16 mouse cellular contexts compared by ENCODE assay signal in the genomic region with DNA sequence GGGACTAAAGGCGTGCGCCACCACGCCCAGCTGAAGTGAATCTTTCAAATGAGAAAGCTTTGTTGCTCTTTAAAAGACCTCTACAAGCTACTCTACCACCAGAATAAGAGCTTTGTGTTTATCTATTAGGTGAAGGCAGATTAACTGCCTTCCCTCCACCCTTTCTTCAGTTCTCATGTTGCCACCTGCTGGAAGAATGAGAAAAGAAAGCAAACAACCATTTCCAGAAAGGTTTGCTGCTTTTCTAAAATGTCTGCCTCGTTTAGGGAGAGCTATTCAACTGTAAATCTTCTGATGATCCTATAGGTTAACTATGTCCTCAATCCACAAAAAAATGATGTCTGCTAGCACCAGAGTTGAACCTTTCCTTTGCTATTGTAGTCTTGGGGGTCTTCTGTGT. TPM values are rescaled to one million over a fixed set of nuclear protein-coding genes. Genes with fewer than 3 reads are reported as not detected.
DNase-seq lines count a peak whose midpoint lies in the region; ATAC-seq and TF ChIP-seq lines count a peak whose summit lies in the region.
"Had no signal": no experiment of that assay in that cellular context is flagged by ENCODE, and none has a peak within 500 bp of the region (broad histone marks: within the 10 kb centered on the region; RNA-seq: fewer than 3 reads in every experiment).

No protein-coding gene starts in this region.

- no peak overlapping the region for H3K4me2 ChIP-seq in hindbrain, postnatal 0 days (ENCODE audit: low read depth, low read length)
- H3K4me2 ChIP-seq in hindbrain, embryonic 11.5 days (replicated peaks; ENCODE audit: low read depth, low read length): no peak overlapping the region
- H3K4me2 ChIP-seq in lung, postnatal 0 days (replicated peaks; ENCODE audit: low read depth, low read length): no peak overlapping the region
- H3K4me2 ChIP-seq in liver, postnatal 0 days (ENCODE audit: low read depth, low read length): no peak overlapping the region

- H3K4me3 ChIP-seq in hindbrain, postnatal 0 days (ENCODE audit: low read length): no peak overlapping the region
- H3K4me3 ChIP-seq in hindbrain, embryonic 11.5 days (ENCODE audit: low read depth, low read length): no peak overlapping the region
- no peak overlapping the region for H3K4me3 ChIP-seq in lung, postnatal 0 days (ENCODE audit: low read depth, low read length)
- no peak overlapping the region for H3K4me3 ChIP-seq in liver, postnatal 0 days (ENCODE audit: low read depth, low read length)
- H3K4me3 ChIP-seq: limb, embryonic 10.5 days had no signal

- no peak overlapping the region for H3K27ac ChIP-seq in hindbrain, postnatal 0 days
- H3K27ac ChIP-seq in hindbrain, embryonic 11.5 days (ENCODE audit: low read depth, low read length): no peak overlapping the region
- no peak overlapping the region for H3K27ac ChIP-seq in lung, postnatal 0 days (ENCODE audit: low read length)
- no peak overlapping the region for H3K27ac ChIP-seq in liver, postnatal 0 days (ENCODE audit: low read depth)
- H3K27ac ChIP-seq: limb, embryonic 10.5 days had no signal

- peaks cover 58% of the 10 kb centered on the region for H3K36me3 ChIP-seq in hindbrain, postnatal 0 days (ENCODE audit: insufficient read depth, low read length)
- peaks cover 17% of the 10 kb centered on the region for H3K36me3 ChIP-seq in hindbrain, embryonic 11.5 days (ENCODE audit: control insufficient read depth, insufficient read depth, low read length)
- H3K36me3 ChIP-seq in lung, postnatal 0 days (ENCODE audit: insufficient read depth, low read length): peaks cover 24% of the 10 kb centered on the region; the same call in 1 of the 2 replicates
- peaks cover 60% of the 10 kb centered on the region for H3K36me3 ChIP-seq in liver, postnatal 0 days (replicated peaks; ENCODE audit: insufficient read depth, low read length)

- WGBS in hindbrain, postnatal 0 days: 74% methylated on average over 4 of the region's 4 CpGs
- WGBS in hindbrain, embryonic 11.5 days: 78% methylated on average over 4 of the region's 4 CpGs
- WGBS in lung, postnatal 0 days: 70% methylated on average over 4 of the region's 4 CpGs
- 81% methylated on average over 4 of the region's 4 CpGs for WGBS in liver, postnatal 0 days (ENCODE audit: insufficient replicate concordance)

- peak; percentile 39 for DNase-seq in hindbrain, postnatal 0 days (ENCODE audit: low spot score)
- no peak for DNase-seq in hindbrain, embryonic 11.5 days (ENCODE audit: low spot score)
- no peak for DNase-seq in lung, postnatal 0 days (ENCODE audit: low spot score)
- no peak for DNase-seq in lung, postnatal 14 days
- DNase-seq in ES-CJ7 (ENCODE audit: low read depth, low spot score): peak; percentile 88
- DNase-seq in liver, postnatal 0 days: no peak
- DNase-seq in frontal cortex, postnatal 10 days (ENCODE audit: low spot score in 2 of 2): no peak
- no peak for DNase-seq in left cerebral cortex, postnatal 14 days (ENCODE audit: low spot score in 2 of 2)
- DNase-seq: cerebellum, adult 9-11 months; embryo, embryonic 11 days; gastrocnemius, postnatal 14 days; kidney, postnatal 36 days; thymus, adult 2 months had no signal

- H3K27me3 ChIP-seq in hindbrain, postnatal 0 days (ENCODE audit: insufficient read depth, low read length): no peaks in the 10 kb centered on the region
- H3K27me3 ChIP-seq in hindbrain, embryonic 11.5 days (ENCODE audit: control insufficient read depth, insufficient read depth, low read length): no peaks in the 10 kb centered on the region
- no peaks in the 10 kb centered on the region for H3K27me3 ChIP-seq in lung, postnatal 0 days (replicated peaks; ENCODE audit: insufficient read depth, low read length)
- H3K27me3 ChIP-seq in liver, postnatal 0 days (ENCODE audit: insufficient read depth, low read length): no peaks in the 10 kb centered on the region

- no peaks in the 10 kb centered on the region for H3K4me1 ChIP-seq in hindbrain, postnatal 0 days (ENCODE audit: insufficient read depth, low read length)
- H3K4me1 ChIP-seq in hindbrain, embryonic 11.5 days (replicated peaks; ENCODE audit: control insufficient read depth, insufficient read depth, low read length): no peaks in the 10 kb centered on the region
- H3K4me1 ChIP-seq in lung, postnatal 0 days (ENCODE audit: insufficient read depth, low read depth, low read length): no peaks in the 10 kb centered on the region
- peaks cover 1% of the 10 kb centered on the region; the same call in 1 of the 2 replicates for H3K4me1 ChIP-seq in liver, postnatal 0 days (ENCODE audit: insufficient read depth)
- H3K4me1 ChIP-seq: limb, embryonic 10.5 days had no signal

- no peak overlapping the region for H3K9ac ChIP-seq in hindbrain, postnatal 0 days (replicated peaks; ENCODE audit: low read length)
- H3K9ac ChIP-seq in hindbrain, embryonic 11.5 days (ENCODE audit: low read depth, low read length): no peak overlapping the region
- no peak overlapping the region for H3K9ac ChIP-seq in lung, postnatal 0 days (replicated peaks; ENCODE audit: low read depth)
- H3K9ac ChIP-seq in liver, postnatal 0 days (replicated peaks): no peak overlapping the region

- intact Hi-C loops in left cerebral cortex, postnatal 14 days (cut with DNase I): no loop called here

- no peak for TF ChIP-seq EP300 in lung, postnatal 0 days (IDR thresholded peaks at IDR 0.05)
- no peak for TF ChIP-seq EP300 in liver, postnatal 0 days (IDR thresholded peaks at IDR 0.05; ENCODE audit: low read depth)

- ATAC-seq in hindbrain, postnatal 0 days: no peak; the same call in 1 of the 2 replicates
- ATAC-seq in hindbrain, embryonic 11.5 days (ENCODE audit: low FRiP score): no peak
- no peak for ATAC-seq in lung, postnatal 0 days
- no peak for ATAC-seq in liver, postnatal 0 days
- ATAC-seq: forebrain, embryonic 16.5 days; inflammation-experienced regulatory T-cells, adult 6 months had no signal

- no peaks in the 10 kb centered on the region for H3K9me3 ChIP-seq in hindbrain, postnatal 0 days (ENCODE audit: low read length)
- no peaks in the 10 kb centered on the region for H3K9me3 ChIP-seq in hindbrain, embryonic 11.5 days (ENCODE audit: control insufficient read depth, low read length)
- no peaks in the 10 kb centered on the region for H3K9me3 ChIP-seq in lung, postnatal 0 days (ENCODE audit: low read length)
- H3K9me3 ChIP-seq in liver, postnatal 0 days (ENCODE audit: low read length): no peaks in the 10 kb centered on the region
- H3K9me3 ChIP-seq: limb, embryonic 10.5 days had no signal

- TF ChIP-seq CTCF in hindbrain, postnatal 0 days (IDR thresholded peaks at IDR 0.05; ENCODE audit: low read depth): peak; percentile 42
- peak; percentile 31; the same call in 1 of the 2 replicates for TF ChIP-seq CTCF in lung, postnatal 0 days (IDR thresholded peaks at IDR 0.05)
- TF ChIP-seq CTCF in liver, postnatal 0 days (IDR thresholded peaks at IDR 0.05; ENCODE audit: low read depth): 0 out of 2 replicates have a peak, but pooled peaks have one; percentile 24

RNA-seq across cellular contexts. Expression of gene Ncl, which starts 10.4 kb away (rescaled TPM):
- 15.1 and 17.2 TPM in 2 replicates for total RNA-seq in hindbrain, postnatal 0 days (2014; rRNA removed)
- polyA plus RNA-seq in hindbrain, postnatal 0 days (2015; fragmentation: Nextera tagmentation; extraction: Ambion mirVana): 203 and 213 TPM in 2 replicates
- 342 and 368 TPM in 2 replicates for polyA plus RNA-seq in hindbrain, embryonic 11.5 days (2014; fragmentation: Nextera tagmentation; extraction: Ambion mirVana)
- 139 and 140 TPM in 2 replicates for polyA plus RNA-seq in lung, postnatal 0 days (2015; fragmentation: Nextera tagmentation; extraction: Ambion mirVana)
- 169 and 175 TPM in 2 replicates for polyA plus RNA-seq in liver, postnatal 0 days (2015; fragmentation: Nextera tagmentation; extraction: Ambion mirVana)
- 100 to 1,000 TPM; 146 to 149 TPM for total RNA-seq in left cerebral cortex, postnatal 14 days (2021)

RNA-seq across cellular contexts. Expression of gene B3gnt7, which starts 46.2 kb away (rescaled TPM):
- total RNA-seq in hindbrain, postnatal 0 days (2014; rRNA removed): 12.6 and 14.1 TPM in 2 replicates
- polyA plus RNA-seq in hindbrain, postnatal 0 days (2015; fragmentation: Nextera tagmentation; extraction: Ambion mirVana): 8.7 and 9.2 TPM in 2 replicates
- polyA plus RNA-seq in hindbrain, embryonic 11.5 days (2014; fragmentation: Nextera tagmentation; extraction: Ambion mirVana): 2.8 and 2.9 TPM in 2 replicates
- 5.9 TPM in 2 replicates for polyA plus RNA-seq in lung, postnatal 0 days (2015; fragmentation: Nextera tagmentation; extraction: Ambion mirVana)
- 0.46 and 1.0 TPM in 2 replicates for polyA plus RNA-seq in liver, postnatal 0 days (2015; fragmentation: Nextera tagmentation; extraction: Ambion mirVana)
- total RNA-seq in left cerebral cortex, postnatal 14 days (2021): 1 to 10 TPM; 1.3 to 2.1 TPM
- polyA plus RNA-seq: inflammation-experienced regulatory T-cells, adult 6 months had no signal

Comparison
In these comparisons a context has a peak if more than half of its experiments do, and no peak if none do; other contexts are left out.
1. DNase-seq: peak in hindbrain, postnatal 0 days (single experiment) and ES-CJ7 (single experiment); none in hindbrain, embryonic 11.5 days (single experiment), lung, postnatal 0 days (single experiment), lung, postnatal 14 days (single experiment), liver, postnatal 0 days (single experiment), frontal cortex, postnatal 10 days (0 of 2) and left cerebral cortex, postnatal 14 days (0 of 2).
2. Peak in every context shown above with its lines, with median percentiles within 50 percentile points of each other: CTCF ChIP-seq.